Mouse (Mus musculus) limb, embryonic 13.5 days (tissue): Measurements from ENCODE around the gene Rundc3b. TPM values are rescaled to one million over a fixed set of nuclear protein-coding genes. Genes with fewer than 3 reads are reported as not detected.

ENCODE experiments used
- ATAC-seq: fragments of 200-750 bp; cut with Nextera tagmentation; 2 replicates; pipeline ENCODE4 v1.8.0; 2017; ENCODE audit warnings: low read depth, moderate number of reproducible peaks, moderate TSS enrichment; ENCODE audit not compliant: low FRiP score
- H3K27ac ChIP-seq: fragments of 300-500 bp; sonication (generic); 2 replicates; pipeline ENCODE4 v1.5.1; 2015; ENCODE audit warnings: inconsistent platforms, mild to moderate bottlenecking, moderate library complexity
- H3K27me3 ChIP-seq: fragments of 300-500 bp; sonication (generic); 2 replicates; pipeline ENCODE4 v1.6.1; 2015; ENCODE audit warnings: mild to moderate bottlenecking, inconsistent platforms
- H3K36me3 ChIP-seq: fragments of 300-500 bp; sonication (generic); 2 replicates; pipeline ENCODE4 v1.6.1; 2015; ENCODE audit warnings: inconsistent platforms, mild to moderate bottlenecking, moderate library complexity
- H3K4me1 ChIP-seq: fragments of 300-500 bp; sonication (generic); 2 replicates; pipeline ENCODE4 v1.6.1; 2015; ENCODE audit warnings: inconsistent platforms
- H3K4me2 ChIP-seq: fragments of 300-500 bp; sonication (generic); replicated peaks from 2 replicates; pipeline ENCODE4 v1.6.1; 2015; ENCODE audit warnings: inconsistent platforms, mild to moderate bottlenecking, moderate library complexity
- H3K4me3 ChIP-seq: fragments of 300-500 bp; sonication (generic); 2 replicates; pipeline ENCODE4 v1.5.1; 2015; ENCODE audit warnings: moderate library complexity, mild to moderate bottlenecking, inconsistent platforms
- H3K9ac ChIP-seq: fragments of 300-500 bp; sonication (generic); 2 replicates; pipeline ENCODE4 v1.6.1; 2015; ENCODE audit warnings: mild to moderate bottlenecking, inconsistent platforms
- H3K9me3 ChIP-seq: fragments of 300-500 bp; sonication (generic); 2 replicates; pipeline ENCODE4 v1.6.1; 2016; ENCODE audit warnings: inconsistent platforms
- WGBS: fragments of 180-500 bp; shearing (Covaris S2); methylation state at CpG from one replicate; pipeline ENCODE4 v1.1.7; 2015; 5-methylcytosine and 5-hydroxymethylcytosine counted together
- polyA plus RNA-seq: library from polyadenylated mRNA; unstranded; fragments of >200 nt; fragmentation: Nextera tagmentation; extraction: Ambion mirVana; gene quantifications from 2 replicates; pipeline ENCODE4 v1.2.1, GENCODE M21; 2015

Gene Rundc3b
- polyA plus RNA-seq, 1 experiment from 2014 or later, result 6.8 TPM

DNA sequence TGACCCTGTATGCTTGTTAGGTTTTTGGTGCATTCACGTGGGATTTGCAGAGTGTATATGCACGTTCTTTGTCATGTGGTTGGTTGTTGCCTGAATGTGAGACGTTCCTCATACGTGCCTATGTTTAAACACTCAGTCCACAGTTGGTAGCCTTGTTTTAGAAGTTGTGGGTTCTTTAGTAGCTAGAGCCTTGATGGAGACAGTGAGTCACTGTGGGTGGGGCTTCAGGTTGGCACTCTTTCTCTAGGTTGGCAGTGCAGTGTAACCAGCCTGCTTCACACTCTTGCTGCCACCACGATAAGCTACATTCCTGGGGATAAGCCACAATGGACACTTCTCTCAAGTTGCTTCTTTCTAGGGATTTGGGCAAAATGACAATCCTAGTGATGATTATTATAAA, 166.2 kb downstream of the Rundc3b start:
- Histone ChIP-seq H3K36me3 (peaks cover 33% of the 10 kb centered on the region), H3K4me2 (no peak overlapping the region), H3K27me3 (no peaks in the 10 kb centered on the region), H3K9me3 (no peaks in the 10 kb centered on the region), H3K4me1 (no peaks in the 10 kb centered on the region), H3K9ac (no peak overlapping the region), H3K27ac (no peak overlapping the region), H3K4me3 (no peak overlapping the region)
- ATAC-seq, result no peak
- 88% methylated on average over 5 of the region's 5 CpGs for WGBS

DNA sequence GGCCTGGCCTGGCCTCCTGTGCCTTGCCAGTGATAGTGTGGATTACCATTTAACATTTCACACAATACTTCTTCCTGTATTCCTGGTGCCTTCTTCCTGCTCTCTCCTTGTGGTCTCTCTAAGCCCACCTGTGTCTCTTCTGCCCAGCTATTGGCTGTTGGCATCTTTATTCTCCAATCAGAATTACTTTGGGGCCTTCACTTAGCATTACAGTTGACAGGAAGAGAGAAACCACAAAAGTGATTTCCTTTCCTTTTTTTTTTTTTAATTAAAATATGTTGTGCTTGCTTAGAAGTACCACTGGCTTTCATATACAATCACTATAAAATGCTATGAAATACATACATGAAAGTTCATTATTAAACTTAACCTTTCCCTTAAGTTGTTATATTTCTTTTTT, 167.2 kb downstream of the Rundc3b start:
- no peaks in the 10 kb centered on the region for H3K4me1 ChIP-seq
- no peak overlapping the region for H3K9ac ChIP-seq
- no peaks in the 10 kb centered on the region for H3K9me3 ChIP-seq
- no peaks in the 10 kb centered on the region for H3K27me3 ChIP-seq
- ATAC-seq, result no peak
- H3K4me2 ChIP-seq, result no peak overlapping the region
- no peak overlapping the region for H3K27ac ChIP-seq
- H3K36me3 ChIP-seq, result peaks cover 33% of the 10 kb centered on the region
- H3K4me3 ChIP-seq, result no peak overlapping the region

Other genes with a start within 250 kb of the Rundc3b start
- 38.8 and 39.2 TPM in 2 replicates for gene Dbf4, start 200.2 kb downstream of the Rundc3b start, polyA plus RNA-seq
- 13.4 and 14.3 TPM in 2 replicates for gene Slc25a40, start 200.1 kb downstream of the Rundc3b start, polyA plus RNA-seq
- gene Abcb1a, start 37.1 kb upstream of the Rundc3b start, polyA plus RNA-seq, result 0.28 and 0.29 TPM in 2 replicates
- 1.6 and 2.5 TPM in 2 replicates for gene Abcb1b, start 175.2 kb upstream of the Rundc3b start, polyA plus RNA-seq